Mouse (Mus musculus) kidney, postnatal 14 days (tissue): ENCODE measurements at regions not wholly inside any gene's neighbourhood (a gene's known extent, or its start where the extent isn't known, plus 50 kb on each side); places are given as distances from the start of the nearest gene placed in this dataset.
A peak's percentile ranks its signal among the peaks of the same experiment; 100 is the strongest.
"Not testable (repeated sequence)": the region's sequence is repeated elsewhere in the genome, so short reads cannot be mapped to it uniquely, and the experiment has no call there.

ENCODE experiments used
- DNase-seq: peaks from one replicate; pipeline ENCODE4 v3.0.0; 2022; ENCODE audit warnings: mixed read lengths

GRCm38 (mm10) chr14:15872013-15872412 lies 377.1 kb upstream of the Ngly1 start:
- DNase-seq: no peak

GRCm38 (mm10) chr14:15880146-15880545 lies 368.9 kb upstream of the Ngly1 start:
- no peak for DNase-seq

- peak; percentile 24 for DNase-seq
These were observed 367.8 kb upstream of the Ngly1 start for GRCm38 (mm10) chr14:15881284-15881683.

- no peak for DNase-seq
These were observed 364.3 kb upstream of the Ngly1 start for GRCm38 (mm10) chr14:15884641-15885340.

- DNase-seq: no peak
These were observed 352.0 kb upstream of the Ngly1 start for GRCm38 (mm10) chr14:15897098-15897497.

- not testable (repeated sequence) for DNase-seq
These were observed 342.7 kb upstream of the Ngly1 start for GRCm38 (mm10) chr14:15906429-15906828.

GRCm38 (mm10) chr14:15913206-15913605 lies 335.9 kb upstream of the Ngly1 start:
- not testable (repeated sequence) for DNase-seq

- no peak for DNase-seq
These were observed 334.9 kb upstream of the Ngly1 start for GRCm38 (mm10) chr14:15914176-15914575.

- DNase-seq: not testable (repeated sequence)
These were observed 324.4 kb upstream of the Ngly1 start for GRCm38 (mm10) chr14:15924676-15925075.

- DNase-seq: no peak
These were observed 314.4 kb upstream of the Ngly1 start for GRCm38 (mm10) chr14:15934729-15935128.

GRCm38 (mm10) chr14:15970321-15970720 lies 278.8 kb upstream of the Ngly1 start:
- no peak for DNase-seq

- no peak for DNase-seq
These were observed 278.3 kb upstream of the Ngly1 start for GRCm38 (mm10) chr14:15970767-15971166.

- no peak for DNase-seq
These were observed 277.8 kb upstream of the Ngly1 start for GRCm38 (mm10) chr14:15971306-15971705.

GRCm38 (mm10) chr14:15977366-15977765 lies 271.7 kb upstream of the Ngly1 start:
- DNase-seq: no peak

- no peak for DNase-seq
These were observed 270.8 kb upstream of the Ngly1 start for GRCm38 (mm10) chr14:15978329-15978728.

GRCm38 (mm10) chr14:16005409-16005808 lies 243.7 kb upstream of the Ngly1 start:
- DNase-seq: no peak

GRCm38 (mm10) chr14:16006968-16007367 lies 242.1 kb upstream of the Ngly1 start:
- DNase-seq: no peak

GRCm38 (mm10) chr14:16009778-16010177 lies 239.3 kb upstream of the Ngly1 start:
- no peak for DNase-seq

- no peak for DNase-seq
These were observed 225.2 kb upstream of the Ngly1 start for GRCm38 (mm10) chr14:16023853-16024252.

- DNase-seq: no peak
These were observed 211.3 kb upstream of the Ngly1 start for GRCm38 (mm10) chr14:16037771-16038170.

- no peak for DNase-seq
These were observed 210.7 kb upstream of the Ngly1 start for GRCm38 (mm10) chr14:16038336-16038735.

- DNase-seq: no peak
These were observed 204.6 kb upstream of the Ngly1 start for GRCm38 (mm10) chr14:16044466-16044865.

GRCm38 (mm10) chr14:16072534-16072933 lies 176.5 kb upstream of the Ngly1 start:
- DNase-seq: not testable (repeated sequence)

GRCm38 (mm10) chr14:16074089-16074488 lies 175.0 kb upstream of the Ngly1 start:
- no peak for DNase-seq

GRCm38 (mm10) chr14:16079096-16079495 lies 170.0 kb upstream of the Ngly1 start:
- DNase-seq: no peak
